Mouse (Mus musculus): ENCODE measurements around the gene Map2k5. TPM values are rescaled to one million over a fixed set of nuclear protein-coding genes. Genes with fewer than 3 reads are reported as not detected.

Gene Map2k5
- total RNA-seq, 2 experiments from 2014 or later: 18.9 to 19.2 TPM

DNA sequence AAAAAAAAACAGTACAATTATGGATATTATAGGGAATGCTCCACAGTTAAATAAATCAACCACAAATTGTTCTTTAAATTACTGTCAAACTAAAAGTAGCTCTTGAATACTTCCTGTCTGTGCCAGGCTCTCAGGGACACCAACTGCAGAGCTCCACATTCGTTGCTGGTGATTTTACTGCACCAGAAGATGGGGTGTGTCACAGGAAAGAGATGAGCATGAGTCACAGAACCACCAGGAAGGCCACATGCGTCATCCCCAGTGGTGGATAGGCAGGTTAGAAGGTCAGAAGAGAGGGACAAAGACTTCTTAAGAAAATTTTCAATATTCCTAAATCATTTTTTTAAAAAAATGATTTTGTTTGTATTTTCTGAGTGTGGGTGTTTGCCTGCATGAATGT lies 96.6 kb downstream of the Map2k5 start:
- intact Hi-C loops (cut with DNase I): no loop called here

GRCm38 (mm10) chr9:63273781-63274180 lies 103.9 kb downstream of the Map2k5 start:
- DNase-seq: no peak
- intact Hi-C loops (cut with DNase I): no loop called here

More for the DNA sequence above, 96.6 kb downstream of the Map2k5 start:
- no peak for DNase-seq

DNA sequence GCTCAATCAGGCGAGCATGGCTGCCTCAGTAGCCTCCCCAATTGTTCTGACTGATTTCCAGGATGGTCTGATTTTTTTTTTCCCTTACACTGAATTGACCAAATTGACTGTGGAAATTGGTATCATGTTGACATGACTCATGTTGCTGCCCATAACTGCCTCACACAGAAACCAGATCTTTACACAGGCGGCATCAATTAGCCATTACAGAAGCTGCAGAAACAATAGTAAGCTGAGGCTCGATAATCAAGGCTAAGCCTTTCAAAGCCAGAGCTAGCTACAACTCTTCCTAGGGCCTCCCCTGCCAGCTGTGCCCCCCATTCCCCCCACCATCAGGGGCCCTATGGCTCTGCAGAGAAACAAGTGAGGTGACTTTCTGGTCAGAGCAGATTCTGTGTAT lies 107.9 kb downstream of the Map2k5 start:
- no peak for DNase-seq
- intact Hi-C loops (cut with DNase I): no loop called here

DNA sequence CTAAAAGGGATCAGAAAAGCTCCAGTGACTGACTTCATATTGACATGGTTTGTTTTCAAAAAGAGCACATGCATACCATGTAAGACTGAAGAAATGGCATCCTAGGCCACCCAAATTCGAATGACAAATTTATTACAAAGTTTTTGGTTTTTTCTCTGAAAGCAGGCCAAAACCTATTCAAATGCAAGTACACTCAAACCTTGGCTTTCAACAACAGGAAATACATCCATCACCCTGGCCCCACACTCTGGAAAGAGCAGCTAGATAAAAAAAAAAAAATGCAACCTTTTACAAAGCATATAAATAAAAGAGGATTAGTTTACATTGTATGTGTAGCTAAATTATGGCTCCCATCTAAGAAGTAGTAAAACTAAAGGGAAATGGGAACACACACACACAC lies 114.5 kb downstream of the Map2k5 start:
- intact Hi-C loops (cut with DNase I): no loop called here
- no peak for DNase-seq

GRCm38 (mm10) chr9:63258768-63259167 lies 118.9 kb downstream of the Map2k5 start:
- DNase-seq: peak in 1 of 2 experiments; percentile 7
- intact Hi-C loops (cut with DNase I): no loop called here

GRCm38 (mm10) chr9:63257739-63258138 lies 120.0 kb downstream of the Map2k5 start:
- intact Hi-C loops (cut with DNase I): no loop called here
- DNase-seq: no peak

DNA sequence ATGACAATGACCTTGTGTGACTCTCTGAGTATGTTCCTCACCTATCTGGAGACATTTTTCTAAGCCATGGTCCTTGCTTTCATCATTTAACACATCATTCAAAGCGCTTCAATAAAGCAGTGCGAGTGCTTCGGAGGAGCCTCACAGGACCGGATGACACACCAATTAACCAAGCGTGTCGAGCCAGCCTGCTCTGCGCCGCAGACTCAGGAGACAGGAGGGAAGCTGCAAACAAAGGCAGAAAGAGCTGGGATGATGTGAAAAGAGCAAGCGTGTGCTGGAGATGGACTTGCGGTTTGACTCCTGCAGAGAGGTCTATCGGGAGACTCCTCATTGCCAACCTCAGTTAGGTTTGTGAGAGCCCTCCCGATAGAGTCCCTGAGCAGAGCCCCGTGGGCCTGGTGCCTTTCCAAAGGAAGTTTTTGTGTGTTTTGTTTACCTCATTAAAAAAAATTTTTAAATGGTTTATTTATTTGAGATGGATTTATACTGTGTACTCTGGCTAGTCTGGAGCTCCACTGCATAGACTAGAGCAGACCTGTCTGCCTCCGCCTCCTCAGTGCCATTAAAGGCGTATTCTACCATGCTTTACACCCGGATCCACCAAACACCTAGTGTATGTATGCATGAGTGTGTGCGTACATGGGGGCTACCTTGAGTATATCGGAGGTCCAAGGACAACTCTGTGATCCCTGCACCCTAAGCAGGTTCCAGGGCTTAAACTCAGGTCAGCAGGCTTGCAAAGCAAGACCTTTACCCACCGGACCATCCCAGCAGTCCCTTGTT lies 126.7 kb downstream of the Map2k5 start:
- intact Hi-C loops (cut with DNase I): no loop called here
- no peak for DNase-seq

GRCm38 (mm10) chr9:63248095-63248787 lies 129.5 kb downstream of the Map2k5 start:
- intact Hi-C loops (cut with DNase I): no loop called here
- DNase-seq: no peak

- DNase-seq: no peak
- intact Hi-C loops (cut with DNase I): no loop called here
Observed at GRCm38 (mm10) chr9:63246568-63247169, 131.0 kb downstream of the Map2k5 start.

GRCm38 (mm10) chr9:63241961-63242360 lies 135.7 kb downstream of the Map2k5 start:
- DNase-seq: no peak
- intact Hi-C loops (cut with DNase I): no loop called here

- intact Hi-C loops (cut with DNase I): no loop called here
- DNase-seq: no peak
Observed at GRCm38 (mm10) chr9:63241241-63241640, 136.5 kb downstream of the Map2k5 start.

DNA sequence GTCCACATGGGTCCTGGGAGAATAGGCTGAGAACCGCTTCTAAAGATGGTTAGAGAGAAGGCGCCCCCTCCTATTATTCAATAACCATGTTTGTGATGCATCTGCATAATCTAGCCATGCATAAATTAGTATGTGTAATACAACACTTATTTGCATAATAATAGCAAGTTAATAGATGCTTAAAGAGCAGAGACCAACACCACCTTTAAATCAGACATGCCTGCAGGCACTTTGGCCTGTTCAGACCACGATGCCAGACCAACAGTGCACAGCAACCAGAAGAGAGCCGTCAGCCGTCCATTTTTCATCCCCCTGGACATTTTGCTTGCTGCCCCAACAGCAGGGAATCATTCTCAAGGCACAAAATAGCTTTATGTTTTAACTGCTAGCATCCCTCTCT lies 143.3 kb downstream of the Map2k5 start:
- DNase-seq: no peak
- intact Hi-C loops (cut with DNase I): no loop called here

GRCm38 (mm10) chr9:63230289-63230688 lies 147.4 kb downstream of the Map2k5 start:
- no peak for DNase-seq
- intact Hi-C loops (cut with DNase I): no loop called here

- intact Hi-C loops (cut with DNase I): loop anchor here (5.0 kb wide), 1 partner anchor 168 kb away; the partner anchor contains the start of gene 2300009A05Rik
- peak; percentile 7 to 14 for DNase-seq
Observed at GRCm38 (mm10) chr9:63229124-63229523, 148.6 kb downstream of the Map2k5 start.

DNA sequence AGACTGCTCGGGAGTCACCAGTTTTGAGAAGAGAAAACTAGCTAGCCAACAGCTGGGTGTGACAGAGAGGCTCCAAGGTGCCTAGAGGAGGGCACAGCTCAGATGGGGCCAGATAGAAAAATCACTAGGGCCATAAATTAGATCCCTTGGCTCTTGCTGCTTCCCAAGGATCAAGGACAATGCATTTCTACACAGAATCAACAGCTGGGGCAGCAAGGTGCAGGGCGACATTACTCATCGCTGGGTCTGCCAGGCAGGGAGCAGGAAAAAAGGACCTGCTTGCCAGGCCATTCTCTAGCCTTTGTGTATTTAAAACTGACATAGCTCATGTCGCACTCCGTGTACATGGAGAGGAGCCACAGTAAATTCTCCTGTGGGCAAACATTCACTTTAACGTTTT lies 155.5 kb downstream of the Map2k5 start:
- DNase-seq: no peak
- intact Hi-C loops (cut with DNase I): no loop called here

GRCm38 (mm10) chr9:63219851-63220250 lies 157.9 kb downstream of the Map2k5 start:
- intact Hi-C loops (cut with DNase I): no loop called here
- no peak for DNase-seq

GRCm38 (mm10) chr9:63215031-63215430 lies 162.7 kb downstream of the Map2k5 start:
- DNase-seq: no peak
- intact Hi-C loops (cut with DNase I): no loop called here

DNA sequence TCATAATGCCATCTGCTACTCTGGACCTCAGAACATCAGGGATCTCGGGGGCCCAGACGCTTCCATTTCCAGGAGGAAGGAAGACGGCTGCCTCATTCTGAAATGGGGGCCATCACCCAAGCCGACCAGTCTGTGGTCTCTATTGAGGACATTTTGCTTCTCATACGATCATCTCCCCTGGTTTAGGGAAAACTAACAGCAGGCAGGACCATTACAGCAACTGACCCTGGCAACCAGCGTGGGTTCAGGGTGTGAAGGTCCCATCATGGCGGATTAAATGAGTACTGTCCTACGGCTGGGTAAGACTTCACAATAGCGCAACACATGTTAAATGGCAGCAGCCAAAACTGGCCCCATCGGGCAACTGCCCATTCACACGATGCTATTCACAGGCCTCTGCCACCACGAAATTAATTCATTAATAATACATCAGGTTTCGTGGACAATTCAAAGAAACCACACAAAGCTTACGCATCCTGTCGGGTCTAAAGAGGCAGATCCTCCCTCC lies 170.9 kb downstream of the Map2k5 start:
- intact Hi-C loops (cut with DNase I): no loop called here
- no peak for DNase-seq

GRCm38 (mm10) chr9:63203461-63203860 lies 174.2 kb downstream of the Map2k5 start:
- DNase-seq: no peak
- intact Hi-C loops (cut with DNase I): no loop called here

DNA sequence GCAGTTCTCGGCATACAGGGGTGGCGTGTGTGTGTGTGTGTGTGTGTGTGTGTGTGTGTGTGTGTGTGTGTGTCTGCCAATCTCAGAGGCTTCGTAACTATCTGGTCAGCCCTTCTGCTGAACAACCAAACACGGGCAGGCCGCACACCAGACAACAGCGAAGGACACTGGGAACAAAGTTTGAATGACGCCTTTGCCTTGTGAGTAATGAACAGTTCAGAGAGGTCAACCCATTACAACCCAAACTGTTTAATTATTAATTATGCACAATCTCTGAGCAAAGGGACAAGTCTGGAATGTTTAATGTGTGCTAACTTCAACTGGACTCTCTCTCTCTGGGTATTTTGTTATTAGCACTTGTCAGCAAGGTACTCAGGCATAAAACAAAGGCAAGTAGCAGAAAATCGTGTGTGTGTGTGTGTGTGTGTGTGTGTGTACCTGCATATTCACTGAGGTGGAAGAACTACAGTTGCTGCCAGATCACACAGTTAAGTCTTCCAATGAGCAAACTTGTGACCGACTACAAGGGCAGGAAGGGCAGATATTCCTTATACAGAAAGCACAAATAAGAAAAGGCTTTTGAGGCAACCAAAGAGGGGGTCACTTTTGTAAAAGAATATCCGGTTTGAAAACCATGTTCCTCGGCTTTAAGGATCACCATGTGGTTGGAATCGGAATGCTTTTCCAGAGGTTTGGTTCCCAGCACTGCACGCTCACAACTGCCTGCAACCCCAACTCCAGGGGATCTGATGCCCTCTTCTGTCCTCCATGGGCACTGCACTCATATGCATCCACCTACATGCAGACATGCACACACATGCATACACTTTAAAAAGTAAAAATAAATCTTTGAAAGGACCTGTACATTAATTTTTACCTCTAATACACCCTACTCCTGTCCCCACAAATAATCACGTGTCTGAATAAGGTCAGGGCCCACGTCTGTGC lies 176.1 kb downstream of the Map2k5 start:
- no peak for DNase-seq
- intact Hi-C loops (cut with DNase I): no loop called here
